Mouse (Mus musculus): ENCODE data around the gene Tmem41a. TPM values are rescaled to one million over a fixed set of nuclear protein-coding genes. Genes with fewer than 3 reads are reported as not detected.
"Not testable (repeated sequence)": the region's sequence is repeated elsewhere in the genome, so short reads cannot be mapped to it uniquely, and the experiment has no call there.

Gene Tmem41a
- 21.7 and 23.8 TPM in 2 replicates for polyA plus RNA-seq (2015; fragmentation: Nextera tagmentation; extraction: Ambion mirVana)

- Histone ChIP-seq H3K27me3 (ENCODE audit: insufficient read depth, low read length) (no peaks in the 10 kb centered on the region), H3K4me1 (replicated peaks; ENCODE audit: insufficient read depth, low read length) (0 out of 2 replicates have a peak, but pooled peaks cover 4% of the 10 kb centered on the region), H3K9me3 (replicated peaks; ENCODE audit: low read length) (no peaks in the 10 kb centered on the region), H3K4me3 (replicated peaks; ENCODE audit: low read depth, low read length) (peak within 1 kb of the TSS; percentile 67), H3K4me2 (ENCODE audit: low read length) (peak within 1 kb of the TSS; percentile 91), H3K36me3 (ENCODE audit: insufficient read depth, low read length) (no peaks in the 10 kb centered on the region), H3K27ac (peak within 1 kb of the TSS; percentile 28; the same call in 1 of the 2 replicates), H3K9ac (ENCODE audit: low read depth, low read length) (peak within 1 kb of the TSS; percentile 71)
- WGBS: under 1% methylated on average over 63 of the region's 63 CpGs
- ATAC-seq (replicated peaks; ENCODE audit: low FRiP score, low read depth) (peak; percentile 95), DNase-seq (ENCODE audit: low spot score) (peak; percentile 89)
- TF ChIP-seq CTCF (IDR thresholded peaks at IDR 0.05; ENCODE audit: low read depth): no peak
These were observed at the start of gene Tmem41a for GRCm38 (mm10) chr16:21946761-21947715. Gene Tmem41a (minus strand): TSS chr16:21947552.

GRCm38 (mm10) chr16:21996402-21996801 lies 49.0 kb upstream of the Tmem41a start:
- no peak for DNase-seq (ENCODE audit: low spot score)
- ATAC-seq (replicated peaks; ENCODE audit: low FRiP score, low read depth): no peak

GRCm38 (mm10) chr16:21995304-21995703 lies 48.0 kb upstream of the Tmem41a start, which contains the start of gene Liph:
Gene Liph (minus strand): TSS chr16:21995663.
- Histone ChIP-seq H3K9me3 (replicated peaks; ENCODE audit: low read length) (no peaks in the 10 kb centered on the region), H3K36me3 (ENCODE audit: insufficient read depth, low read length) (no peaks in the 10 kb centered on the region), H3K9ac (ENCODE audit: low read depth, low read length) (no peak within 1 kb of the TSS), H3K4me2 (ENCODE audit: low read length) (peak within 1 kb of the TSS; percentile 55), H3K4me1 (replicated peaks; ENCODE audit: insufficient read depth, low read length) (no peaks in the 10 kb centered on the region), H3K27me3 (ENCODE audit: insufficient read depth, low read length) (no peaks in the 10 kb centered on the region), H3K4me3 (replicated peaks; ENCODE audit: low read depth, low read length) (peak within 1 kb of the TSS; percentile 13; the same call in 1 of the 2 replicates), H3K27ac (no peak within 1 kb of the TSS)
- no peak for ATAC-seq (replicated peaks; ENCODE audit: low FRiP score, low read depth)
- DNase-seq (ENCODE audit: low spot score): peak; percentile 51
- WGBS: 3% methylated on average over 16 of the region's 16 CpGs
- no peak for TF ChIP-seq CTCF (IDR thresholded peaks at IDR 0.05; ENCODE audit: low read depth)

More at GRCm38 (mm10) chr16:21996402-21996801, 49.0 kb upstream of the Tmem41a start:
- H3K4me2 ChIP-seq (ENCODE audit: low read length): no peak overlapping the region
- no peaks in the 10 kb centered on the region for H3K4me1 ChIP-seq (replicated peaks; ENCODE audit: insufficient read depth, low read length)
- H3K27ac ChIP-seq: no peak overlapping the region
- WGBS: 26% methylated on average over 4 of the region's 4 CpGs
- TF ChIP-seq CTCF (IDR thresholded peaks at IDR 0.05; ENCODE audit: low read depth): no peak
- no peak overlapping the region for H3K4me3 ChIP-seq (replicated peaks; ENCODE audit: low read depth, low read length)
- no peak overlapping the region for H3K9ac ChIP-seq (ENCODE audit: low read depth, low read length)
- no peaks in the 10 kb centered on the region for H3K27me3 ChIP-seq (ENCODE audit: insufficient read depth, low read length)
- no peaks in the 10 kb centered on the region for H3K9me3 ChIP-seq (replicated peaks; ENCODE audit: low read length)
- H3K36me3 ChIP-seq (ENCODE audit: insufficient read depth, low read length): no peaks in the 10 kb centered on the region

- Histone ChIP-seq H3K9me3 (replicated peaks; ENCODE audit: low read length) (no peaks in the 10 kb centered on the region), H3K9ac (ENCODE audit: low read depth, low read length) (no peak overlapping the region), H3K4me1 (replicated peaks; ENCODE audit: insufficient read depth, low read length) (no peaks in the 10 kb centered on the region), H3K27ac (no peak overlapping the region), H3K4me2 (ENCODE audit: low read length) (no peak overlapping the region), H3K36me3 (ENCODE audit: insufficient read depth, low read length) (no peaks in the 10 kb centered on the region), H3K4me3 (replicated peaks; ENCODE audit: low read depth, low read length) (no peak overlapping the region), H3K27me3 (ENCODE audit: insufficient read depth, low read length) (no peaks in the 10 kb centered on the region)
- 77% methylated on average over 2 of the region's 2 CpGs for WGBS
- no peak for DNase-seq (ENCODE audit: low spot score)
- no peak for TF ChIP-seq CTCF (IDR thresholded peaks at IDR 0.05; ENCODE audit: low read depth)
- ATAC-seq (replicated peaks; ENCODE audit: low FRiP score, low read depth): no peak
These were observed 44.4 kb upstream of the Tmem41a start for GRCm38 (mm10) chr16:21991774-21992173.

GRCm38 (mm10) chr16:21990893-21991292 lies 43.5 kb upstream of the Tmem41a start:
- ATAC-seq (replicated peaks; ENCODE audit: low FRiP score, low read depth); H3K9me3 ChIP-seq (replicated peaks; ENCODE audit: low read length); H3K27ac ChIP-seq; H3K4me3 ChIP-seq (replicated peaks; ENCODE audit: low read depth, low read length); H3K4me2 ChIP-seq (ENCODE audit: low read length); DNase-seq (ENCODE audit: low spot score); H3K9ac ChIP-seq (ENCODE audit: low read depth, low read length); H3K4me1 ChIP-seq (replicated peaks; ENCODE audit: insufficient read depth, low read length); H3K36me3 ChIP-seq (ENCODE audit: insufficient read depth, low read length); H3K27me3 ChIP-seq (ENCODE audit: insufficient read depth, low read length): not testable (repeated sequence)

GRCm38 (mm10) chr16:21987956-21988355 lies 40.6 kb upstream of the Tmem41a start:
- no peak for TF ChIP-seq CTCF (IDR thresholded peaks at IDR 0.05; ENCODE audit: low read depth)
- no peaks in the 10 kb centered on the region for H3K27me3 ChIP-seq (ENCODE audit: insufficient read depth, low read length)
- ATAC-seq (replicated peaks; ENCODE audit: low FRiP score, low read depth): no peak

More at GRCm38 (mm10) chr16:21987956-21988355, 40.6 kb upstream of the Tmem41a start:
- H3K36me3 ChIP-seq (ENCODE audit: insufficient read depth, low read length): no peaks in the 10 kb centered on the region
- WGBS: 49% methylated on average over 5 of the region's 5 CpGs
- DNase-seq (ENCODE audit: low spot score): no peak
- no peak overlapping the region for H3K27ac ChIP-seq
- H3K9me3 ChIP-seq (replicated peaks; ENCODE audit: low read length): no peaks in the 10 kb centered on the region
- no peak overlapping the region for H3K4me2 ChIP-seq (ENCODE audit: low read length)
- no peak overlapping the region for H3K9ac ChIP-seq (ENCODE audit: low read depth, low read length)
- H3K4me3 ChIP-seq (replicated peaks; ENCODE audit: low read depth, low read length): no peak overlapping the region
- no peaks in the 10 kb centered on the region for H3K4me1 ChIP-seq (replicated peaks; ENCODE audit: insufficient read depth, low read length)

Measured in kidney, postnatal 0 days (tissue).